In the genomic region with DNA sequence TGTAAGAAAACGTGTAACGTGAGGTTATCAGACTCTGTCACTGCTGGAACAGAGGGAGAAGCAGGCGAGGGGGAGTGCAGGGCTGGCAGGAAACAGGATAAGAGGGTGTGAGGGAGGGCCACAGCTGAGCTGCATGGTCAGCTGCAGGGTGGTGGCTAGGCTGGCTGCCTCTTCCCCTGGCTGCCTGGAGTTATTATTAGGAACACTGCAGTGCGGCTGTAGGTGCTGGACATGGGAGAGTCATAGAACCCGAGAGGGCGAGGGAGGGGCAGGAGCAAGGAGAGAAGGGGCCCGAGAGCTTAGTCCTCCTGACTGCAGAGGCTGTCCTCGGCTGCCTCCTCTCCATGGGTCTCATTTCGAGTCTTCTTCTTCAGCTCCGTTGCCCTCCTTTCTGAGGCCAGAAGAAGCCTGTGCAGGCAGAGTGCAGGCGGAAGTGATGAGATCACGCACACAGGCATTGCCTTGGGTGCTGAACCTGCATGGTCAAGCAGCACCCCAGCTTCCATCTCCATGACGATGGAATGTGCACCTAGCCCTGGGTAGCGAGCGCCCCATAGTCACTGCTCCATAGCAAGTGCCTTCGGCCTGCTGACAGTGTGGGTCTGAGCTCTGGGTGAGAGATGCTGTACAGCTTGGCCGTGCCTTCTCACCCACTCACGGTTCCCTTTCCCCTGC, we compare ENCODE assay signal across 7 mouse cellular contexts. TPM values are rescaled to one million over a fixed set of nuclear protein-coding genes. Genes with fewer than 3 reads are reported as not detected.
DNase-seq lines count a peak whose midpoint lies in the region; ATAC-seq lines count a peak whose summit lies in the region.

No protein-coding gene starts in this region.

- no peak for DNase-seq in neural tube, embryonic 11.5 days (ENCODE audit: low spot score)
- DNase-seq in neural tube, embryonic 10.5 days (ENCODE audit: extremely low spot score, low spot score) = no peak
- peak; percentile 27 to 74 for DNase-seq in kidney, postnatal 25 days
- DNase-seq in midbrain, embryonic 14.5 days = no peak
- DNase-seq in c-Kit-positive CD71-positive TER-119-positive erythroid progenitor cells, embryonic 14.5 days (ENCODE audit: low spot score) = no peak

- no peak for ATAC-seq in neural tube, embryonic 11.5 days (ENCODE audit: insufficient read depth, low FRiP score, low TSS enrichment)
- no peak for ATAC-seq in embryonic facial prominence, embryonic 12.5 days (ENCODE audit: insufficient number of reproducible peaks, insufficient read depth, low FRiP score, low TSS enrichment)
- peak; percentile 81 for ATAC-seq in heart, embryonic 15.5 days (replicated peaks; ENCODE audit: insufficient number of reproducible peaks, insufficient read depth, low FRiP score, low read depth)
- ATAC-seq in midbrain, embryonic 14.5 days (ENCODE audit: low FRiP score, low TSS enrichment) = no peak

- no peaks in the 10 kb centered on the region for H3K9me3 ChIP-seq in neural tube, embryonic 11.5 days (ENCODE audit: control insufficient read depth, low read length)
- no peaks in the 10 kb centered on the region for H3K9me3 ChIP-seq in embryonic facial prominence, embryonic 12.5 days
- no peaks in the 10 kb centered on the region for H3K9me3 ChIP-seq in heart, embryonic 15.5 days (replicated peaks)
- no peaks in the 10 kb centered on the region for H3K9me3 ChIP-seq in midbrain, embryonic 14.5 days (ENCODE audit: control insufficient read depth, low read length)

- WGBS in neural tube, embryonic 11.5 days = 73% methylated on average over 18 of the region's 18 CpGs
- WGBS in embryonic facial prominence, embryonic 12.5 days = 68% methylated on average over 18 of the region's 18 CpGs
- 23% methylated on average over 18 of the region's 18 CpGs for WGBS in heart, embryonic 15.5 days
- WGBS in midbrain, embryonic 14.5 days = 81% methylated on average over 18 of the region's 18 CpGs

- no peaks in the 10 kb centered on the region for H3K27me3 ChIP-seq in neural tube, embryonic 11.5 days (ENCODE audit: control insufficient read depth, insufficient read depth, low read length)
- no peaks in the 10 kb centered on the region for H3K27me3 ChIP-seq in embryonic facial prominence, embryonic 12.5 days
- H3K27me3 ChIP-seq in heart, embryonic 15.5 days = no peaks in the 10 kb centered on the region
- H3K27me3 ChIP-seq in midbrain, embryonic 14.5 days (ENCODE audit: control insufficient read depth, insufficient read depth, low read length) = no peaks in the 10 kb centered on the region

- H3K4me1 ChIP-seq in neural tube, embryonic 11.5 days (ENCODE audit: control insufficient read depth, insufficient read depth, low read length) = peaks cover 35% of the 10 kb centered on the region
- peaks cover 34% of the 10 kb centered on the region for H3K4me1 ChIP-seq in embryonic facial prominence, embryonic 12.5 days
- H3K4me1 ChIP-seq in heart, embryonic 15.5 days (replicated peaks) = peaks cover 57% of the 10 kb centered on the region
- peaks cover 33% of the 10 kb centered on the region for H3K4me1 ChIP-seq in midbrain, embryonic 14.5 days (ENCODE audit: control insufficient read depth, insufficient read depth, low read length)

- no peak overlapping the region for H3K27ac ChIP-seq in neural tube, embryonic 11.5 days (ENCODE audit: low read depth, low read length)
- peak overlapping the region; percentile 63 for H3K27ac ChIP-seq in embryonic facial prominence, embryonic 12.5 days
- H3K27ac ChIP-seq in heart, embryonic 15.5 days = peak overlapping the region; percentile 95
- H3K27ac ChIP-seq in midbrain, embryonic 14.5 days (replicated peaks; ENCODE audit: low read depth, low read length) = no peak overlapping the region; the same call in 1 of the 2 replicates

- no peak overlapping the region for H3K4me3 ChIP-seq in neural tube, embryonic 11.5 days (ENCODE audit: low read depth, low read length)
- 0 out of 2 replicates have a peak overlapping the region, but pooled peaks have one; percentile 0 for H3K4me3 ChIP-seq in embryonic facial prominence, embryonic 12.5 days
- peak overlapping the region; percentile 74 for H3K4me3 ChIP-seq in heart, embryonic 15.5 days
- no peak overlapping the region for H3K4me3 ChIP-seq in midbrain, embryonic 14.5 days (replicated peaks; ENCODE audit: low read depth, low read length)

- H3K9ac ChIP-seq in neural tube, embryonic 11.5 days (ENCODE audit: low read length) = peak overlapping the region; percentile 32; the same call in 1 of the 2 replicates
- 0 out of 2 replicates have a peak overlapping the region, but pooled peaks have one; percentile 19 for H3K9ac ChIP-seq in embryonic facial prominence, embryonic 12.5 days
- H3K9ac ChIP-seq in heart, embryonic 15.5 days = peak overlapping the region; percentile 46
- H3K9ac ChIP-seq in midbrain, embryonic 14.5 days (replicated peaks; ENCODE audit: low read length) = no peak overlapping the region; the same call in 1 of the 2 replicates

- peaks cover 9% of the 10 kb centered on the region for H3K36me3 ChIP-seq in neural tube, embryonic 11.5 days (ENCODE audit: control insufficient read depth, insufficient read depth, low read length)
- H3K36me3 ChIP-seq in embryonic facial prominence, embryonic 12.5 days = peaks cover 37% of the 10 kb centered on the region
- H3K36me3 ChIP-seq in heart, embryonic 15.5 days = peaks cover 22% of the 10 kb centered on the region; the same call in 1 of the 2 replicates
- peaks cover 28% of the 10 kb centered on the region for H3K36me3 ChIP-seq in midbrain, embryonic 14.5 days (ENCODE audit: control insufficient read depth, insufficient read depth, low read length)

- H3K4me2 ChIP-seq in neural tube, embryonic 11.5 days (ENCODE audit: low read depth) = no peak overlapping the region; the same call in 1 of the 2 replicates
- no peak overlapping the region for H3K4me2 ChIP-seq in embryonic facial prominence, embryonic 12.5 days (replicated peaks)
- H3K4me2 ChIP-seq in heart, embryonic 15.5 days = peak overlapping the region; percentile 75
- H3K4me2 ChIP-seq in midbrain, embryonic 14.5 days (ENCODE audit: low read length) = peak overlapping the region; percentile 94

RNA-seq across cellular contexts. Expression of a gene that starts 3.3 kb away (rescaled TPM):
- polyA plus RNA-seq in neural tube, embryonic 11.5 days (2014; fragmentation: Nextera tagmentation; extraction: Ambion mirVana) = 13.8 and 16.5 TPM in 2 replicates
- polyA plus RNA-seq in embryonic facial prominence, embryonic 12.5 days (2016; fragmentation: Nextera tagmentation; extraction: Ambion mirVana) = 19.1 and 24.0 TPM in 2 replicates
- 9.7 and 13.4 TPM in 2 replicates for polyA plus RNA-seq in heart, embryonic 15.5 days (2015; fragmentation: Nextera tagmentation; extraction: Ambion mirVana)
- 15.8 and 18.2 TPM in 2 replicates for polyA plus RNA-seq in midbrain, embryonic 14.5 days (2014; fragmentation: Nextera tagmentation; extraction: Ambion mirVana)

RNA-seq across cellular contexts. Expression of a gene that starts 16.7 kb away (rescaled TPM):
- polyA plus RNA-seq in neural tube, embryonic 11.5 days (2014; fragmentation: Nextera tagmentation; extraction: Ambion mirVana) = 62.7 and 63.4 TPM in 2 replicates
- 68.0 and 70.1 TPM in 2 replicates for polyA plus RNA-seq in embryonic facial prominence, embryonic 12.5 days (2016; fragmentation: Nextera tagmentation; extraction: Ambion mirVana)
- polyA plus RNA-seq in heart, embryonic 15.5 days (2015; fragmentation: Nextera tagmentation; extraction: Ambion mirVana) = 35.0 and 43.6 TPM in 2 replicates
- polyA plus RNA-seq in midbrain, embryonic 14.5 days (2014; fragmentation: Nextera tagmentation; extraction: Ambion mirVana) = 42.7 and 46.3 TPM in 2 replicates

RNA-seq across cellular contexts. Expression of a gene that starts 17.9 kb away (rescaled TPM):
- polyA plus RNA-seq in neural tube, embryonic 11.5 days (2014; fragmentation: Nextera tagmentation; extraction: Ambion mirVana) = 2,338 and 2,354 TPM in 2 replicates
- polyA plus RNA-seq in embryonic facial prominence, embryonic 12.5 days (2016; fragmentation: Nextera tagmentation; extraction: Ambion mirVana) = 1,846 and 1,855 TPM in 2 replicates
- 3,777 and 4,210 TPM in 2 replicates for polyA plus RNA-seq in heart, embryonic 15.5 days (2015; fragmentation: Nextera tagmentation; extraction: Ambion mirVana)
- 1,501 and 1,547 TPM in 2 replicates for polyA plus RNA-seq in midbrain, embryonic 14.5 days (2014; fragmentation: Nextera tagmentation; extraction: Ambion mirVana)

RNA-seq across cellular contexts. Expression of a gene that starts 43.1 kb away (rescaled TPM):
- polyA plus RNA-seq in neural tube, embryonic 11.5 days (2014; fragmentation: Nextera tagmentation; extraction: Ambion mirVana) = 137 and 139 TPM in 2 replicates
- polyA plus RNA-seq in embryonic facial prominence, embryonic 12.5 days (2016; fragmentation: Nextera tagmentation; extraction: Ambion mirVana) = 186 and 191 TPM in 2 replicates
- polyA plus RNA-seq in heart, embryonic 15.5 days (2015; fragmentation: Nextera tagmentation; extraction: Ambion mirVana) = 66.1 and 93.1 TPM in 2 replicates
- polyA plus RNA-seq in midbrain, embryonic 14.5 days (2014; fragmentation: Nextera tagmentation; extraction: Ambion mirVana) = 40.6 and 50.3 TPM in 2 replicates

RNA-seq across cellular contexts. Expression of a gene that starts 43.2 kb away (rescaled TPM):
- polyA plus RNA-seq in neural tube, embryonic 11.5 days (2014; fragmentation: Nextera tagmentation; extraction: Ambion mirVana) = 178 and 192 TPM in 2 replicates
- polyA plus RNA-seq in embryonic facial prominence, embryonic 12.5 days (2016; fragmentation: Nextera tagmentation; extraction: Ambion mirVana) = 191 and 206 TPM in 2 replicates
- polyA plus RNA-seq in heart, embryonic 15.5 days (2015; fragmentation: Nextera tagmentation; extraction: Ambion mirVana) = 233 and 272 TPM in 2 replicates
- 128 and 141 TPM in 2 replicates for polyA plus RNA-seq in midbrain, embryonic 14.5 days (2014; fragmentation: Nextera tagmentation; extraction: Ambion mirVana)

Comparison
In these comparisons a context has a peak if more than half of its experiments do, and no peak if none do; other contexts are left out.
1. DNase-seq: peak in kidney, postnatal 25 days (2 of 2); none in neural tube, embryonic 11.5 days (single experiment), neural tube, embryonic 10.5 days (single experiment), midbrain, embryonic 14.5 days (single experiment) and c-Kit-positive CD71-positive TER-119-positive erythroid progenitor cells, embryonic 14.5 days (single experiment).
2. H3K27ac ChIP-seq: peak in embryonic facial prominence, embryonic 12.5 days (single experiment) and heart, embryonic 15.5 days (single experiment); none in neural tube, embryonic 11.5 days (single experiment) and midbrain, embryonic 14.5 days (single experiment).
3. H3K4me2 ChIP-seq: peak in heart, embryonic 15.5 days (single experiment) and midbrain, embryonic 14.5 days (single experiment); none in neural tube, embryonic 11.5 days (single experiment) and embryonic facial prominence, embryonic 12.5 days (single experiment).
4. H3K4me3 ChIP-seq: peak in embryonic facial prominence, embryonic 12.5 days (single experiment) and heart, embryonic 15.5 days (single experiment); none in neural tube, embryonic 11.5 days (single experiment) and midbrain, embryonic 14.5 days (single experiment).